Mouse (Mus musculus): ENCODE measurements around the gene Acap2.

Acap2 gene

GRCm38 (mm10) chr16:31077396-31077795, 123.6 kb downstream of the Acap2 start:
- DNase-seq, result no peak

- no peak for DNase-seq
Measured at GRCm38 (mm10) chr16:31076436-31076835, 124.6 kb downstream of the Acap2 start.

- no peak for DNase-seq
Measured at GRCm38 (mm10) chr16:31074324-31074908, 126.6 kb downstream of the Acap2 start.

- DNase-seq, result no peak
Measured at GRCm38 (mm10) chr16:31071731-31072130, 129.3 kb downstream of the Acap2 start.

GRCm38 (mm10) chr16:31070358-31071133, 130.5 kb downstream of the Acap2 start:
- peak; percentile 91 to 94 for DNase-seq

- no peak for DNase-seq
Measured at GRCm38 (mm10) chr16:31069211-31070166, 131.6 kb downstream of the Acap2 start.

GRCm38 (mm10) chr16:31068280-31068679, 132.8 kb downstream of the Acap2 start:
- DNase-seq, result no peak

- no peak for DNase-seq
Measured at GRCm38 (mm10) chr16:31066344-31067098, 134.5 kb downstream of the Acap2 start.

DNA sequence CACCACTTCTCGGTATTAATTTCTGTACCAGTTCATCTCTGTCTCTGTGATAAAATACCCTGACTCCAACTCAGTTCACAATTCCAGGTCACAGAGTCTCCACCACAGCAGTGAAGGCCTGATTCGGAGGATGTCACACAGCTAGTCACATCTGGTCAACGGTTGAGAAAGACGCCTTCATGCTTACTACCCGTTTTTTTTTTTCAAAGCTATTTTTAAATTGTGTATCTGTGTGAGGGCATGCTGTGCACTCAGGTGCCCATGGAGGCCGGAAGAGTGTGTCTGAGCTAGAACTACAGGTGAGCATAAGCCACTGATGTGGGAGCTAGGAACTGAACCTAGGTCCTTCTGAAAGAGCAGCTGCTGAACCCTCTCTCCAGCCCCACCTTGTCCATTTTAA, 136.3 kb downstream of the Acap2 start:
- no peak for DNase-seq

- no peak for DNase-seq
Measured at GRCm38 (mm10) chr16:31062918-31063317, 138.1 kb downstream of the Acap2 start.

- DNase-seq, result no peak
Measured at GRCm38 (mm10) chr16:31061246-31061880, 139.7 kb downstream of the Acap2 start.

- DNase-seq, result no peak
Measured at GRCm38 (mm10) chr16:31060714-31061113, 140.3 kb downstream of the Acap2 start.

- DNase-seq, result no peak
Measured at GRCm38 (mm10) chr16:31060226-31060625, 140.8 kb downstream of the Acap2 start.

DNA sequence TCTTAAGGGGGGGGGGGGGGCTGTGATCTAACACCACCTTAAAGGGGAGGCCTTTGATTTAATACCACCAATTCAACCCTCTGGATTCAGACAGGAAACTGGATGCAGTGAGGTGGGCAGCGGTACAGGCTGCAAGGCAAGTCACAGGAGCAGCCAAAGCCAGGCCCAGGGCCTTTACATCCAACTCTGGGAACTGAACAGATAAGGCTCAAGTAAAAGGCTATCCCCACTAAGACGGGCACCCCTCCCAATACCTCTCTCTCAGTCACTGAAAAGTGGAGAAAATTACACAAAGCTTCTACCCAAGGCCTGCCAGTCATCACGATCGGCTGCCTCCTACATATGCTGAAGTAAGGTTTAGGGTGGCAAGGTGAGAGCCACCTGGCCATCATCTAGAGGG, 141.3 kb downstream of the Acap2 start:
- no peak for DNase-seq

DNA sequence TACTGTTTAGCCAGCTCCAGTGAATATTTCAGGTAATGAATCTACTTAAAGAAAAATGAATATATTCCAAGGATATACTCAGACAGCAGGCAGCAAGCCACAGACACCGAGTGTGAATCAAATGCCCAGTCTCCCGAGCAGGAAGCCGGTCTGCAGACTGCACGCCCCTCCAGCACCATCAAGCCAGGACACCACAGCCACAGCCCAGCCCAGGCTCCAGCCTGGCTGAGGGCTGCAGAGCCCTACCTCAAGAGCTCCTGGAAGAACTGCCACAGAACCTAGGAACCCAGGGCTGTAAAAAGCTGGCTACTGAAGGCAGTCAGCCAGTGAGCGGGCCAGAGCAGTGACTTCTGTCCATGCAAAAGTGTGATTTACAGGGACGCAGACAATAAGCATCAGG, 148.2 kb downstream of the Acap2 start:
- DNase-seq, result no peak

DNA sequence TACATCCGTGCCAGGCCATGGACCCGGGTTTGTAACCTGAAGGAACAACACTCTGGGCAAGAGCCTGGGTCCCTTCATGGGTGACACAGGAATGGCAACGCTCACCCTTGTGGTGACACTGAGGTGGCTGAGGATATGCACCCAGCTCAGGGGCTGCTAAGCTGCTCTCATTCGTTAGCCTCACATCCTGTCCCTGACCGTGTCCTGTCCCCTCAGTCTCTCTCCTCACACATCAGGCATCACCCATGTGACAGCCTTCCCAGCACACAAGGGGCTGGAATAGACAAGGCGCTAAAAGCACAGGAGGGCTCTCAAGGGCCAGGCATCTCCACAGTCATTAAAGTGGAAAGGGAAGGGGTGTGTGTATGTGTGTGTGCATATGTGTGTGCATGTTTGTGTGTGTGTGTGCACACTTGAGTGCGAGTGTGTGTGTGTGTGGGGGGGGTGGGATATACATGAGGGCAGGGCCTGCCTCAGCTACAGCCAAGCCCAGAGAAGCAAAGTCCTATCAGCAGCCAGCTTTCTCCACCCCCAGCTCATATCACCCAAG, 148.8 kb downstream of the Acap2 start:
- no peak for DNase-seq

DNA sequence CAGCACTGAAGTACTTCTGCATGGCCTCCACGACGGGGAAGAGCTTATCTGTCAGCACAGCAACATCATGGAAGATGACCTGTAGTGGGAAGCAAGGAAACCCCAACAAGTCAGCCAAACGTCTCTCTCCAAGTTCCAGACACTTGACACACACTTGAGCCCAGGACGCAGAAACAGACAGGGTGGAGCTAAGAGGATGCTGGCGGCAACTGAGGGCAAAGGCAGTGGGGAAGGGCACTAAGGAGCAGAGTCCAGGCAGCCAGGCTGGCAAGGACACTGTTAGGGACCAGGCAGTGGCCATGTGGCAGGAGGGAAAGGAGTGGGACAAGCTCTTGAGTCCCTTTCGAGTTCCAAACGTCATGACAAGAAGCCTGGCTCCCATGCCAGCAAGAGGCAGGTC, 150.3 kb downstream of the Acap2 start:
- DNase-seq, result no peak

GRCm38 (mm10) chr16:31048194-31048593, 152.9 kb downstream of the Acap2 start:
- no peak for DNase-seq

DNA sequence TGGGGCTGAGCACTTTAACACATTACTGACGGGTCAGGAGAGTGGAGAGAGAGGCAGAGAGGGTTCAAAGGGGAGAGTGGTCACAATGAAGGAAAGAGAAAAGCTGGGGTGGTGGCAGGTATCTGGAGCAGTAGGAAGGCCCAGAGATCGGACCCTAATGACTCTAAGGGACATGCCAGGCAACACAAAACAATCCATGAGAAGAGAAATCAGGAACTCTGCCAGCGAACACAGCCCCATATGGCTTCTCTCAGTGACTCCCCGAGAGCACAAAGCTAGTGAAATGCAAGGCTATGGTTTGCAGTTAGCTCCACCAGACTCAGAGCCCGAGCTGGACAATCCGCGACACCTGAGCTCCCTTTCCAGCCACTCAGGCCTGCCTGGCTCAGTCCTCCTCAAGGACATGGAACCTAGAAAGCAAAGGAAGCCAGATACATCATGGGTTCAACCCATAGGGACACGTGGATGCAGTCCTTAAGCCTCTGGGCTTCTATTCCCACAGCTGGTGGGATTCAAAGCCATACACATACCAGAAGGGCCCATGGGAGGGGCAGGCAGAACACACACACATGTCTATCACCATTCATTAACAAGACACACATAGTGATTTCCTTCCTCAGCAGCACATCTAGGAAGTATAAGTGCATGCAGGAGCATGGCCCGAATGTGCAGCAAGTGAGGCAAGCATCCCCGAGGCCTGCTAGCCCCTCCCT, 153.7 kb downstream of the Acap2 start:
- peak; percentile 48 to 50 for DNase-seq

DNA sequence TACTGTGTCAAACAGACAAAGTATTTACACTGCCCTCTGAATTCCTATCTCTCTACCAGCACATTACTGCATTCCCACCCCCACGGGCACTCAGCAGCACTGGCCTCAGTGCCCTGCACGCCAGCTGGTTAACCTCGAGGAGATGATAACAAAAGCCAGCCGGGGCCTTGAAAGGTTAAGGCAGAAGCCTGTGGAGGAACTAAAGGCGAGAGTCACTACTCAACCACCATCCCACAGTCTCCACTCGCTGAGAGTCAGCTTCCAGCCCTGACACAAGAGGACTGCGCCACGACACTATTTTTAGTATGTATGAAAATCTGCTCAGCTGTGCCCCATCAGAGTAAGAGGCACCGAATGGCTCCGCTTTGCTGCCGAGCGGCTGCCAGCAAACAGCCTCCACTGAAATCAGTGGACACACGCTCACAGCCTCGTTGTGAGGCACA, 154.8 kb downstream of the Acap2 start:
- DNase-seq, result no peak

DNA sequence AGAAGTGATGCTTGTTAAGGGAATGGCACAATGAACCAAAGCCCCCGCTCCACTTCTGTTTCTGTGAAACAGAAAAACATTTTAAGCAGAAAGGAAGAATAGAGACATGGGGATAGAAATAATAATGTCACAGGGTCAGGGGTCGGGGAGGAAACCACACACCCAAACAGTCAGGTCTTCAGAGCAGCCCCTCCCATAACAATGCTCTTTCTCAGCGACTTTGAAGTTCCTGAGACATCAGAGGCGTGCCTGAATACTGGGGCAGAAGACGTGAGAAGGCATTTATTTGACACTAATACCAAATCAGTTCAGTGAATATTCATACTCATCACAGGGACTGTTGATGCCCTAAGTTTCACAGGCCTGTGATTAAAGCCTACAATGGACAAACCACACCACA, 155.8 kb downstream of the Acap2 start:
- no peak for DNase-seq

Data from cerebellum, postnatal 10 days (tissue).